Mouse (Mus musculus): ENCODE measurements around the gene Bcar3. TPM values are rescaled to one million over a fixed set of nuclear protein-coding genes. Genes with fewer than 3 reads are reported as not detected.

Bcar3 gene
- total and polyA plus RNA-seq, 3 experiments, result 47.4 to 61.2 (median 52.0) TPM

GRCm38 (mm10) chr3:122492872-122493615 is 199.1 kb downstream of the Bcar3 start:
- TF ChIP-seq SIN3A (IDR thresholded peaks at IDR 0.05; ENCODE audit: low read length), result no peak
- no peak for TF ChIP-seq MAZ (IDR thresholded peaks at IDR 0.05; ENCODE audit: low read depth, low read length)
- TF ChIP-seq CHD1 (IDR thresholded peaks at IDR 0.05; ENCODE audit: low read depth, low read length), result no peak
- TF ChIP-seq BHLHE40 (IDR thresholded peaks at IDR 0.05; ENCODE audit: low read depth, low read length), result no peak
- no peak for TF ChIP-seq CHD2 (IDR thresholded peaks at IDR 0.05; ENCODE audit: low read length)
- TF ChIP-seq IRF4 (IDR thresholded peaks at IDR 0.05; ENCODE audit: low read depth, low read length), result no peak
- no peak for TF ChIP-seq ZNF384 (IDR thresholded peaks at IDR 0.05; ENCODE audit: low read depth, low read length)
- no peak for TF ChIP-seq JUN (IDR thresholded peaks at IDR 0.05; ENCODE audit: insufficient read depth, low read depth, low read length)
- no peak for TF ChIP-seq ZC3H11A (IDR thresholded peaks at IDR 0.05; ENCODE audit: low read depth, low read length)
- TF ChIP-seq RAD21 (IDR thresholded peaks at IDR 0.05; ENCODE audit: low read depth, low read length), result no peak
- TF ChIP-seq NELFE (IDR thresholded peaks at IDR 0.05; ENCODE audit: low read depth, low read length), result no peak
- no peak for TF ChIP-seq USF2 (conservative IDR thresholded peaks at IDR 0.05; ENCODE audit: low read depth, low read length)
- TF ChIP-seq KAT2A (IDR thresholded peaks at IDR 0.05; ENCODE audit: insufficient replicate concordance, low read length), result no peak
- no peak for TF ChIP-seq SMC3 (IDR thresholded peaks at IDR 0.05; ENCODE audit: low read depth, low read length)
- TF ChIP-seq MXI1 (IDR thresholded peaks at IDR 0.05; ENCODE audit: low read depth, low read length), result no peak
- TF ChIP-seq TBP (conservative IDR thresholded peaks at IDR 0.05; ENCODE audit: low read depth, low read length), result no peak
- H3K9ac ChIP-seq (ENCODE audit: insufficient read depth, low read depth), result no peak overlapping the region
- dilution Hi-C loops (cut with MboI; ENCODE audit: extremely low pct_ligation_motif_present, extremely low pct_unique_long_range_greater_than_20kb, low sequenced_read_pairs), result no loop called here
- in situ Hi-C loops (cut with MboI; ENCODE audit: low pct_ligation_motif_present, low pct_unique_long_range_greater_than_20kb, low sequenced_read_pairs), result no loop called here
- peaks cover 13 to 61% of the 10 kb centered on the region in 2 experiments for H3K4me1 ChIP-seq (ENCODE audit: control insufficient read depth in 1 of 2, insufficient read depth in 2 of 2)
- H3K27me3 ChIP-seq (replicated peaks), result no peaks in the 10 kb centered on the region
- no peak for DNase-seq (ENCODE audit: extremely low read depth)
- H3K79me2 ChIP-seq (replicated peaks; ENCODE audit: control insufficient read depth, extremely low read depth, insufficient read depth, poor library complexity, severe bottlenecking), result peaks cover 31% of the 10 kb centered on the region
- no peaks in the 10 kb centered on the region for H3K9me3 ChIP-seq (replicated peaks; ENCODE audit: low read length)
- H3K27ac ChIP-seq (ENCODE audit: insufficient read depth, low read depth), result no peak overlapping the region
- H3K4me2 ChIP-seq (ENCODE audit: insufficient read depth, low read depth, poor library complexity, severe bottlenecking), result no peak overlapping the region
- no peak overlapping the region for H3K4me3 ChIP-seq (replicated peaks in 1 of 3; ENCODE audit: low read depth in 2 of 3, low read length in 2 of 3, poor library complexity in 1 of 3)
- H3K36me3 ChIP-seq (replicated peaks in 1 of 2; ENCODE audit: control insufficient read depth in 1 of 2, insufficient read depth in 1 of 2, low read length in 1 of 2), result peaks cover 4 to 76% of the 10 kb centered on the region in 2 experiments

- in situ Hi-C loops (cut with MboI; ENCODE audit: low pct_ligation_motif_present, low pct_unique_long_range_greater_than_20kb, low sequenced_read_pairs), result no loop called here
- dilution Hi-C loops (cut with MboI; ENCODE audit: extremely low pct_ligation_motif_present, extremely low pct_unique_long_range_greater_than_20kb, low sequenced_read_pairs), result no loop called here
Measured at GRCm38 (mm10) chr3:122494764-122495163, 200.8 kb downstream of the Bcar3 start.

More at GRCm38 (mm10) chr3:122494764-122495163, 200.8 kb downstream of the Bcar3 start:
- no peak for TF ChIP-seq ETS1 (conservative IDR thresholded peaks at IDR 0.05; ENCODE audit: low read depth, low read length)
- TF ChIP-seq MEF2A (IDR thresholded peaks at IDR 0.05; ENCODE audit: borderline replicate concordance, low read depth, low read length), result no peak
- TF ChIP-seq ZNF384 (IDR thresholded peaks at IDR 0.05; ENCODE audit: low read depth, low read length), result no peak
- no peak for TF ChIP-seq CTCF (conservative IDR thresholded peaks at IDR 0.05 in 1 of 2, IDR thresholded peaks at IDR 0.05 in 1 of 2; ENCODE audit: low read depth in 2 of 2, low read length in 2 of 2)
- Histone ChIP-seq H3K27ac (ENCODE audit: insufficient read depth, low read depth) (no peak overlapping the region), H3K4me3 (replicated peaks in 1 of 3; ENCODE audit: low read depth in 2 of 3, low read length in 2 of 3, poor library complexity in 1 of 3) (no peak overlapping the region), H3K79me2 (replicated peaks; ENCODE audit: control insufficient read depth, extremely low read depth, insufficient read depth, poor library complexity, severe bottlenecking) (peaks cover 36% of the 10 kb centered on the region), H3K4me1 (ENCODE audit: control insufficient read depth in 1 of 2, insufficient read depth in 2 of 2) (peaks cover 20 to 71% of the 10 kb centered on the region in 2 experiments), H3K9ac (ENCODE audit: insufficient read depth, low read depth) (no peak overlapping the region), H3K27me3 (replicated peaks) (no peaks in the 10 kb centered on the region), H3K4me2 (ENCODE audit: insufficient read depth, low read depth, poor library complexity, severe bottlenecking) (no peak overlapping the region), H3K9me3 (replicated peaks; ENCODE audit: low read length) (no peaks in the 10 kb centered on the region), H3K36me3 (replicated peaks in 1 of 2; ENCODE audit: control insufficient read depth in 1 of 2, insufficient read depth in 1 of 2, low read length in 1 of 2) (peaks cover 2 to 77% of the 10 kb centered on the region in 2 experiments)
- DNase-seq (ENCODE audit: extremely low read depth), result no peak
